Mouse (Mus musculus) neural tube, embryonic 11.5 days (tissue): ENCODE results near the gene Rnf213. TPM values are rescaled to one million over a fixed set of nuclear protein-coding genes. Genes with fewer than 3 reads are reported as not detected.

Experiments used
- ATAC-seq: fragments of 200-750 bp; cut with Nextera tagmentation; 2 replicates; pipeline ENCODE4 v1.8.0; 2017; ENCODE audit warnings: moderate number of reproducible peaks, mild to moderate bottlenecking, moderate TSS enrichment, moderate library complexity; ENCODE audit not compliant: insufficient read depth, low FRiP score, low TSS enrichment
- DNase-seq: peaks from one replicate; pipeline ENCODE4 v3.0.0-alpha.2; 2015; ENCODE audit warnings: low spot score
- H3K27ac ChIP-seq: fragments of 300-500 bp; sonication (generic); 2 replicates; pipeline ENCODE4 v1.5.1; 2014; ENCODE audit warnings: low read depth, mild to moderate bottlenecking, low read length
- H3K27me3 ChIP-seq: fragments of 300-500 bp; sonication (generic); 2 replicates; pipeline ENCODE4 v1.6.1; 2014; ENCODE audit warnings: mild to moderate bottlenecking, low read length, mixed read lengths; ENCODE audit not compliant: control insufficient read depth, insufficient read depth
- H3K36me3 ChIP-seq: fragments of 300-500 bp; sonication (generic); 2 replicates; pipeline ENCODE4 v1.6.1; 2014; ENCODE audit warnings: mild to moderate bottlenecking, low read length, moderate library complexity, mixed read lengths; ENCODE audit not compliant: control insufficient read depth, insufficient read depth
- H3K4me1 ChIP-seq: fragments of 300-500 bp; sonication (generic); 2 replicates; pipeline ENCODE4 v1.6.1; 2014; ENCODE audit warnings: low read length, mixed read lengths; ENCODE audit not compliant: control insufficient read depth, insufficient read depth
- H3K4me2 ChIP-seq: fragments of 300-500 bp; sonication (generic); 2 replicates; pipeline ENCODE4 v1.6.1; 2014; ENCODE audit warnings: low read depth, mild to moderate bottlenecking, moderate library complexity
- H3K4me3 ChIP-seq: fragments of 300-500 bp; sonication (generic); 2 replicates; pipeline ENCODE4 v1.5.1; 2014; ENCODE audit warnings: low read depth, low read length
- H3K9ac ChIP-seq: fragments of 300-500 bp; sonication (generic); 2 replicates; pipeline ENCODE4 v1.6.1; 2014; ENCODE audit warnings: mild to moderate bottlenecking, low read length
- H3K9me3 ChIP-seq: fragments of 300-500 bp; sonication (generic); 2 replicates; pipeline ENCODE4 v1.6.1; 2016; ENCODE audit warnings: low read length; ENCODE audit not compliant: control insufficient read depth
- WGBS: fragments of 180-500 bp; shearing (Covaris S2); extraction: QIAGEN DNeasy Blood & Tissue Kit; methylation state at CpG from one replicate; pipeline ENCODE4 v1.1.7; 2014; 5-methylcytosine and 5-hydroxymethylcytosine counted together
- polyA plus RNA-seq: library from polyadenylated mRNA; unstranded; fragments of >200 nt; fragmentation: Nextera tagmentation; extraction: Ambion mirVana; gene quantifications from 2 replicates; pipeline ENCODE4 v1.2.1, GENCODE M21; 2014

The Rnf213 gene
- polyA plus RNA-seq, 1 experiment from 2014 or later: 1.9 TPM

DNA sequence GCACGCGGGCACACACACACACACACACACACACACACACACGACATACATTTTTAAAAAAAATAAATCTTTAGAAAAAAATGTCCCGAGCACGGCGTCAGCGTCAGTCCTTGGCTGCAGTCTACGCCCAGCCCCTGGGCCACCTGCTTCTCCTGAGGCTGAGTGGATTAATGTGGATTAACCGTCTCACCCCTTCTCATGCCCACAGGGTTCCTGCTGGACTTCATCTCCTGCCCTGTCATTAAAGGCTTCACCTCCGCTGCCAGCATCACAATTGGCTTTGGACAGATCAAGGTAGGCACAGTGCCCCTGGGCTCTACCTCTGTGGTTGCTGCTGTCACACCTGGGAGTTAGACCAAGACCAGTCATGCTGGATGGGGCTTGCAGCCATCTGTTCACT, 33.8 kb upstream of the Rnf213 start:
- no peak overlapping the region for H3K9ac ChIP-seq
- ATAC-seq (no peak), DNase-seq (no peak)
- no peaks in the 10 kb centered on the region for H3K27me3 ChIP-seq
- H3K27ac ChIP-seq: no peak overlapping the region
- WGBS: 94% methylated on average over 10 of the region's 10 CpGs
- H3K4me3 ChIP-seq: no peak overlapping the region
- peaks cover 22% of the 10 kb centered on the region for H3K4me1 ChIP-seq
- no peaks in the 10 kb centered on the region for H3K36me3 ChIP-seq
- no peaks in the 10 kb centered on the region for H3K9me3 ChIP-seq
- no peak overlapping the region for H3K4me2 ChIP-seq

DNA sequence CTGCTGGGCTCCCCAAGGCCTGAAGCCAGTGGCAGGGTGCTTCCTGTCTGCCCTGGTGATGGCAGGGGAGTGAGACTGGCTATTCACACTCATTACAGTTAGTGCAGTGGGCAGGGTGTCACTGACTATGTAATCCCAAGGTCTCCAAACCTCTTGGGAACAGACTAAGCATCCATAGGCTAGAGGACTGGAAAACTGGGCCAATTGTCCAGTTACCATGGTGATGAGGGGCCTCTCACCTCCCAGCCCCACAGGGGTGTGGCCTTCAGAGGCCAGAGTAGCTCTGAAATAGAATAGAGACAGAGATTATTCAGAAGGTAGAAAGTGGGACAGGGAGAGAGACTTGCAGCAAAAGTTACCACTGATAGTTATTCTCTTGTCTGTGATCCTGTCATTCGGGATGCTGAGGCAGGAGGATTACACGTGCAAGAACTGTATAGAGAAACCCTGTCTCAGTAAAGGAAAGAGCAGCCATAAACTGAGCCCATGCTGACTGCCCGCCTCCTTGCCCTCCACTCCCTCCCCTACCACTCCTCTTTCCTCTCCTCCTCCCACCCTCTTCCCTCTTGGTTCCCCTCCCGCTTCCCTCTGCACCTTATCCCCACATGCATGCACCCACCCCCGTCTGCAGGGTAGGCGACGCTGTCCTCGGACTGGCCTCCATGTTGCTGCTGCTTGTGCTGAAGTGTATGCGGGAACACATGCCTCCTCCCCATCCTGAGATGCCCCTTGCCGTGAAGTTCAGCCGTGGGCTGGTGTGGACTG, 29.9 kb upstream of the Rnf213 start:
- ATAC-seq (no peak), DNase-seq (peak; percentile 28)
- Histone ChIP-seq H3K4me3 (no peak overlapping the region), H3K4me2 (peak overlapping the region; percentile 36), H3K9ac (peak overlapping the region; percentile 22), H3K9me3 (no peaks in the 10 kb centered on the region), H3K27ac (no peak overlapping the region), H3K4me1 (peaks cover 12% of the 10 kb centered on the region), H3K27me3 (no peaks in the 10 kb centered on the region), H3K36me3 (no peaks in the 10 kb centered on the region)
- WGBS: 26% methylated on average over 11 of the region's 11 CpGs

DNA sequence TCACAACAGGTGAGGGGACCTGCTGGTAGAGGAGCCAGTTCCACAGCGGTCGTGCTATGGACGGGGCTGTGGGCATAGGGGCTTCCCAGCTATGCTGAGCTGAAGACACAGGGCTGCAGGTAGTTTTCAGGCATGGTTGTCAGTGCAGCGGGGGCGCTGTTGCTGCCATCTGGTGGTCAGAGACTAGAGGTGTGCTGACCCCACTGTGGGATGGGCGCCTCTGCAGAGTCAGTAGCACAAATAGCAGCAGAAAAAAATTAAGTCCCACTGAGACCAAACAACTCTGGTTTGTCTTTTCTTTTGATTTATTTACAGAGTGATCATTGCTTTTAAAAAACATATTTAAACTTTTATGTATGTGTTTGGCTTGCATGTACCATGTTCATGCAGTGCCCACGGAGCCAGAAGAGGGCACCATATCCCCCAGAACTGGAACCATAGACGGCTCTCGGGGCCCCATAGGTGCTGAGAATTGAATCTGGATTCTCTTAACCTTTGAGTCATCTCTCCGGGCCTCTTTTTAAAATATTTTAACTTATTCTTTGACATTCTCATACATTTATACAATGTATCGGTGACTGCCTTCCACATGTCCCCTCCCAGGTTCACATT, 29.3 kb upstream of the Rnf213 start:
- peak overlapping the region; percentile 36 for H3K4me2 ChIP-seq
- ATAC-seq: peak; percentile 61
- H3K27ac ChIP-seq: no peak overlapping the region
- no peaks in the 10 kb centered on the region for H3K9me3 ChIP-seq
- no peaks in the 10 kb centered on the region for H3K27me3 ChIP-seq
- no peak overlapping the region for H3K4me3 ChIP-seq
- 28% methylated on average over 11 of the region's 11 CpGs for WGBS
- peaks cover 12% of the 10 kb centered on the region for H3K4me1 ChIP-seq
- H3K9ac ChIP-seq: peak overlapping the region; percentile 18; the same call in 1 of the 2 replicates
- peak; percentile 83 for DNase-seq
- H3K36me3 ChIP-seq: no peaks in the 10 kb centered on the region

DNA sequence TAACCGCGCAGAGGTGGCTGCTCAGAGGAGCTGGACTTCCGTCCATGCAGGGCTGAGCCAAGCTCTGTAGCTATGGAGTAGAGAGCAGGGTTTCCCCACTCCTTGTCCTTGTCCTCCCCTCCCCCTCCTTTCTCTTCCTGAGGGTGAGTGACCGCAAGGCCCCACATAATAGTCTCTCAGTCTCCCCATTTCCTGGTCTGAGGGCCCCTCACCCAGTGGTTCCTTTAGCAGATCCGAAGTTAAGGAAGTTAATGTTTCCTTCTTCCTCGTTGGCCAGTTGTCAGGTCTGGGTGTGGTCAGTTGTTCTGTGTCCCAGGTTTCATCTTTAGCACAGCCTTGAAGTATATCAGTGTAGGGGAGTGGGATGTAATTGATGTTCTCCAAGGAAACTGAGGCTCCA, 17.5 kb upstream of the Rnf213 start:
- DNase-seq (no peak), ATAC-seq (no peak)
- Histone ChIP-seq H3K4me2 (no peak overlapping the region), H3K4me1 (no peaks in the 10 kb centered on the region), H3K9ac (no peak overlapping the region), H3K36me3 (no peaks in the 10 kb centered on the region; the same call in 1 of the 2 replicates), H3K4me3 (no peak overlapping the region), H3K9me3 (no peaks in the 10 kb centered on the region), H3K27me3 (no peaks in the 10 kb centered on the region), H3K27ac (no peak overlapping the region)
- WGBS: 84% methylated on average over 6 of the region's 6 CpGs

DNA sequence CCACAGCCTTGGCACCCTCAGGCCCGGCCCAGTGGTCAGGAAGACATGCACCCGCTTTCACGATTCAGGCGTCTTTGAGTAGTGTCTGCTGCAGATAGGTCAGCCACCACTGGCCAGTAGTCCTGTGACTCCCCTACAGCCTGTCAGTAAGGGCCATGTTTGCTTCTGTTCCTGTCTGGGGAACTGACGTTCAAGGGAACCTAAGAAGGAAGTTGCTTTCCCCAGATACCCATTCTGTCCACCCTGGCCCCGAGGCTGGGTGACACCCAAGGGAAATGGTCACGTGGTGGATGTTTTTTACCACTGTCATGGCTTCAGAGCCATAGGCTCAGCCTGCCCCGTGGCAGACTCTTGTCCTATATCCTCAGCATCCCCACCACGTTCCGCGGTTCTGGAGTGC, 15.6 kb upstream of the Rnf213 start:
- Histone ChIP-seq H3K4me1 (no peaks in the 10 kb centered on the region), H3K9me3 (no peaks in the 10 kb centered on the region), H3K36me3 (no peaks in the 10 kb centered on the region; the same call in 1 of the 2 replicates), H3K27me3 (no peaks in the 10 kb centered on the region), H3K4me2 (no peak overlapping the region), H3K27ac (no peak overlapping the region), H3K4me3 (no peak overlapping the region), H3K9ac (no peak overlapping the region)
- DNase-seq (no peak), ATAC-seq (no peak)
- WGBS: 90% methylated on average over 11 of the region's 11 CpGs

DNA sequence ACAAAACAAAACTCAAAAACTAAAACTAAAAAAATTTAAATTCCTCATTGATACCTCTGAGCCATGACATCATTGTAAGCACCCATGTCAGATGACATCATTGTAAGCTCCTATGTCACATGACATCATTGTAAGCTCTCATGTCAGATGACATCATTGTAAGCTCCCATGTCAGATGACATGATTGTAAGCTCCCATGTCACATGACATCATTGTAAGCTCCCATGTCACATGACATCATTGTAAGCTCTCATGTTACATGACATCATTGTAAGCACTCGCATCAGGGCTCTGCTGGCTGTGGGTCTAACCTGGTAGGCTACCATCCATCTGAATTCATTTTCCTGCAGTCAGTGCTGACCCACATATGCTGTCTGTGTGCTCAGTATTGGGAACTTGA, 14.3 kb upstream of the Rnf213 start:
- H3K36me3 ChIP-seq: no peaks in the 10 kb centered on the region; the same call in 1 of the 2 replicates
- no peak overlapping the region for H3K27ac ChIP-seq
- H3K4me3 ChIP-seq: no peak overlapping the region
- no peaks in the 10 kb centered on the region for H3K27me3 ChIP-seq
- no peak for ATAC-seq
- H3K4me2 ChIP-seq: no peak overlapping the region
- 86% methylated on average over 1 of the region's 1 CpGs for WGBS
- H3K4me1 ChIP-seq: no peaks in the 10 kb centered on the region
- no peaks in the 10 kb centered on the region for H3K9me3 ChIP-seq
- no peak overlapping the region for H3K9ac ChIP-seq
- no peak for DNase-seq

DNA sequence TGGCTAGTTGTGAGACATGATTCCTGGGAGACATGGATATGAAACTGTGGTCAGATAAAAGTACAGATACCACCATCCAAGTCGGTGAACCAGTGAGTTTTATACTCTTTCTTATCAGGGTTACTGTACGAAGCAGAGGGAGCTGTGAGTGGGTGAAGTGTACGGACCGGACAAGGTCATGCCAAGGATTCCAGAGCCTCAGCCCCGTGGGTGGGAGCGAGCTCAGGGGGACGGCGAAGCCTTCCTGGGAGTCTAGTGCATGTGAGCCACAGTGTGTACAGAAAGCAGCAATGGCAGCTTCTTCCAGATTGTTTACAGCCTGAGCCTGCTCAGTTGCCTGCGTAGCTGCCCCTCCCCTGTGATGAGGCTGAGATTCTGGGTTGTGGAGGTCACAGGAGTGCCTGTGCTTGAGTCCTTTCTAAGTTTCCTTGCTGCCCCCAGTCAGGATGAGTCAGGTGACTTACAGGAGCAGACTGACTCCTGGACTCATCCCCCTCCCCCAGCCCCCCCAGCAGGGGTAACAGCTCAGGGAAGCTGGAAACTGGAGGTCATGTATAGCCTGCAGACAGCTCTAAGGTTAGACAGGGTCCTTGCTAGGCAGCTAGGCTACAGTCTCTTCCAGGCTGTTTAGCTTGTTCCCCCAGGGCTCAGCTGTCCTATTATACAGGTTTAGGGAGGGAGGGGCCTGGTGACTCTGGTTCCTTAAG, 11.1 kb upstream of the Rnf213 start:
- DNase-seq (no peak), ATAC-seq (no peak)
- Histone ChIP-seq H3K9ac (no peak overlapping the region), H3K4me2 (no peak overlapping the region), H3K4me3 (no peak overlapping the region), H3K9me3 (no peaks in the 10 kb centered on the region), H3K27ac (no peak overlapping the region), H3K36me3 (no peaks in the 10 kb centered on the region; the same call in 1 of the 2 replicates), H3K4me1 (no peaks in the 10 kb centered on the region), H3K27me3 (no peaks in the 10 kb centered on the region)
- WGBS: 90% methylated on average over 9 of the region's 9 CpGs

DNA sequence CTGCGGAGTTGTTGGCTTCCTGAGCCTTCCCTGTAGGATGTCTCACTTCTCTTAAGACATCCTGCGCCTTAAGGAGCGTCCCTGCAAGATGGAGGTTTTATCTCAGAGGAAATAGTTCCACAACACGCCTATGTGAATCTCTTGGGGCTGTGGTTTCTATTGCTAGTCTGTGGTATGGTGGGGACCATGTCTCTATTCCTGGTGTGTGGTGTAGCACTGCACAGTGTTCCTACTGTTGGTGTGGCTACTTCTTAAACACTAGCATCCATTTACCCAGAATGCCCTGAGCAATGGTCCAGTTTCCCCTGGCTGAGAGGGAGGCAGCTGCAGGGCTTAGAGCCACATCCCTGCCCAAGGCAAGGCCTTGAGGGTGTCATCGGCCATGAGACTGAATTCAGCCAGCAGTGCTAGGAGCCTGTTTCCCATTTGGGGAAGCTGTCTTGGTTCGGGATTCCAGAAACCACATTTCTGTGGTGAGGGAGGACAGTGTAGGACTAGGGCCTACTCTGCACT, 10.5 kb upstream of the Rnf213 start:
- Histone ChIP-seq H3K9ac (no peak overlapping the region), H3K4me3 (no peak overlapping the region), H3K36me3 (no peaks in the 10 kb centered on the region; the same call in 1 of the 2 replicates), H3K27ac (no peak overlapping the region), H3K4me1 (no peaks in the 10 kb centered on the region), H3K4me2 (no peak overlapping the region), H3K9me3 (no peaks in the 10 kb centered on the region), H3K27me3 (no peaks in the 10 kb centered on the region)
- 82% methylated on average over 6 of the region's 6 CpGs for WGBS
- ATAC-seq (no peak), DNase-seq (no peak)
